Mouse (Mus musculus) megakaryocyte, embryonic 14.5 days (primary cell): ENCODE measurements around the gene Mcu.

Source experiments
- FLI1 ChIP-seq: IDR thresholded peaks from 2 replicates; pipeline ENCODE4 v1.6.1; 2012; ENCODE audit warnings: low read length, inconsistent platforms, mixed read lengths
- GATA1 ChIP-seq: IDR thresholded peaks from 3 replicates; pipeline ENCODE4 v1.6.1; 2012; ENCODE audit warnings: mixed read lengths, low read length, inconsistent platforms, borderline replicate concordance

DNA sequence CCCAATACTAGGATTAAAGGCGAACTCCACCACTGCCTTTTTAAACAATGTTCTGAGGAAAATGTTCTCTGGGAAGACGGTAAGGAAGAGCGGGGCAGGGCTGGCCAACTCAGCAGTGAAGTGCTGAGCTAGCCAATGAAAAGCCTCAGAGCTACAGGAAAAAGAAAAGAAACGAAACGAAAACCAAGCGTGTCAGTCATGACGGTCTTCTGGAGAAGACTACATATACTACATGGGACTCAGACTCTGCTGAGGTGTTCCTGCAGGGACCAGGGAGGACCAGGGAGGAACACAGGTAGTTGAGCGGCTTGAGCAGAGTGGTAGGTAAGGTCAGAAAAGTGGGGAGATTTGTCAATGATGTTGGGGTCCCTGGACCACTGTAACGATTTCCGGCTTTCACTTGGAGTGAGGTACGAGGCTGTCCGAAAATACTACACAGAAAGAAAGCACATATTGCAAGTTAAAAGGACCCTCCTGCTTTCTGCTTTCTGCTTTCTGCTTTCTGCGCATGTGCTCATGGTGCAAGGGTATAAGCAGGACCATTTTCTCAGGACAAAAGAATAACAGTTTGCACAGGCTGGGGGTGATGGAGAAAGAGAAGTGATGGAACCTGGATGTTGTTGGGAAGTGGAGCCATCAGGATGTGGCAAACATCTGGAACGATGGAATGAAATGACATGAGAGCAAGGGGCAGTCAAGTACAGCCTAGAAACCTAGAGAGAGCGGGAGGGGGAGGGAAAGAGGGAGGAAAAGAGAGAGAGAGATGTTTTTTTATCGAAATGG, 20.4 kb upstream of the Mcu start:
- no peak for TF ChIP-seq FLI1
- TF ChIP-seq GATA1: no peak
